7 mouse cellular contexts compared by ENCODE assay signal in the genomic region with DNA sequence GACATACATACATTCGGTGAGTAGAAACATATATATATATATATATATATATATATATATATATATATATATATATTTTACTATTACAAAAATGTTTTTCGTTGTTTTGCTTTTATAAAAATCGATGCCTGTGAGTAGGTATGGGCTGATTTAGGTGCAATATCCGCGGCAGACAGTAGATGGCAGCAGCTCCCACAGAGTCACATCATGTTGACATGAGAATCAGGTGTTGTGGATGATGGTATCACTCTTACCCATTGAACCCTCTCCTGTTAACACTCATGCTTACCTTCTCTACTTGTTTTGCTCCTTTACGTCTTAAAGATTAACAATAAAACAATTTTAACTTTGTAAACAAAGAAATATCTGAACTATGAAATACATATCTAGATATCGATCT.
DNase-seq lines count a peak whose midpoint lies in the region; ATAC-seq lines count a peak whose summit lies in the region.

No protein-coding gene starts in this region.

- ATAC-seq in CD4-positive, CD25-positive, alpha-beta regulatory T cell, adult 4 months = peak; percentile 91

- peak; percentile 16 for DNase-seq in MN1 (ENCODE audit: low spot score)
- DNase-seq in cerebellum, adult 9-11 months = peak; percentile 33
- peak; percentile 44 for DNase-seq in gastrocnemius, adult 18-20 months (ENCODE audit: low spot score)
- peak; percentile 65 for DNase-seq in layer of hippocampus, adult 11-12 months (ENCODE audit: low spot score)
- DNase-seq in lung, postnatal 25 days (ENCODE audit: low spot score) = peak; percentile 33
- peak; percentile 10 to 70 for DNase-seq in spleen, adult 18-20 months

Comparison
In these comparisons a context has a peak if more than half of its experiments do, and no peak if none do; other contexts are left out.
1. Peak in every context shown above with its lines: DNase-seq and ATAC-seq.